Mouse (Mus musculus) kidney, adult 2 months (tissue): ENCODE results near the gene Ssbp3. TPM values are rescaled to one million over a fixed set of nuclear protein-coding genes. Genes with fewer than 3 reads are reported as not detected.

Experiments used
- DNase-seq: peaks from one replicate; pipeline ENCODE4 v3.0.0; 2021
- H3K27ac ChIP-seq: fragments of 200-500 bp; 2 replicates; pipeline ENCODE4 v1.5.1; 2012; ENCODE audit warnings: low read depth, low read length, control low read depth, inconsistent platforms; ENCODE audit not compliant: insufficient read depth
- H3K27me3 ChIP-seq: fragments of 200-500 bp; replicated peaks from 2 replicates; pipeline ENCODE4 v1.6.1; 2012; ENCODE audit warnings: mild to moderate bottlenecking, moderate library complexity, low read length, inconsistent platforms; ENCODE audit not compliant: control insufficient read depth, insufficient read depth
- H3K36me3 ChIP-seq: fragments of 200-500 bp; 2 replicates; pipeline ENCODE4 v1.6.1; 2012; ENCODE audit warnings: mild to moderate bottlenecking, moderate library complexity, low read length, inconsistent platforms; ENCODE audit not compliant: control insufficient read depth, insufficient read depth
- H3K4me1 ChIP-seq: fragments of 200-500 bp; 2 replicates; pipeline ENCODE4 v1.6.1; 2011; ENCODE audit warnings: low read length; ENCODE audit not compliant: control insufficient read depth, insufficient read depth
- H3K4me3 ChIP-seq: fragments of 200-500 bp; 2 replicates; pipeline ENCODE4 v1.5.1; 2011; ENCODE audit warnings: mild to moderate bottlenecking, low read depth, low read length, control low read depth; ENCODE audit not compliant: insufficient read depth
- CTCF ChIP-seq: fragments of 200-500 bp; conservative IDR thresholded peaks from 2 replicates; pipeline ENCODE4 v1.5.1; 2011; ENCODE audit warnings: low read depth, mild to moderate bottlenecking, control low read depth, low read length, moderate library complexity, mixed read lengths; ENCODE audit not compliant: insufficient read depth, insufficient read length
- POLR2A ChIP-seq: fragments of 200-500 bp; IDR thresholded peaks from one replicate; pipeline ENCODE4 v1.6.1; 2011; ENCODE audit warnings: low read depth, low read length, control low read depth
- WGBS: fragments of 180-500 bp; shearing (Covaris S2); methylation state at CpG from one replicate; pipeline ENCODE4 v1.1.7; 2018; 5-methylcytosine and 5-hydroxymethylcytosine counted together
- polyA plus RNA-seq: library from polyadenylated mRNA; depleted of rRNA; stranded (reverse); fragments of >200 nt; gene quantifications from 2 replicates; pipeline ENCODE4 v1.2.3, GENCODE M21; 2012

Gene Ssbp3
- polyA plus RNA-seq, 1 experiment: 48.6 TPM

DNA sequence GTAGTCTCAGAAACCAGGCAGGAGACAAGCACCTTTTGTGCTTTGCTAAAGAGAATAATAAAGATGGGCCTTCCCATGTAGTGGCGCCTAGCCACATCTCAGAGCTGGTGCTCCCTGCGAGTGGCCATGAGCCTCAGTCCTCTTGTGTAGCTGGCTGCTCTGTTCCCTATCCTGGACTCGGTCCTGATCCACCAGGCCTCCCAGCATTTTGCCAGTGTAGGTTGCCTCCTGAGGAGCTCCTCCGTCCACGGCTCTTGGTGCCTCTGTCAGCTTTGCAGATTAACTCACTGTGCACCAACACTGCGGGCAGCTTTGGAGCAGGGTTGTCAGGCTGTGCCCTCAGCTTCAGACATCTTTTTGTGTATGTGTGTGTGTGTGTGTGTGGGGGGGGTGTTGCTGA, 30.4 kb downstream of the Ssbp3 start:
- no peaks in the 10 kb centered on the region for H3K27me3 ChIP-seq
- H3K4me3 ChIP-seq: no peak overlapping the region
- H3K27ac ChIP-seq: no peak overlapping the region
- DNase-seq: no peak
- H3K4me1 ChIP-seq: peaks cover 9% of the 10 kb centered on the region; the same call in 1 of the 2 replicates
- TF ChIP-seq CTCF (no peak), POLR2A (no peak)
- WGBS: 87% methylated on average over 6 of the region's 6 CpGs
- no peaks in the 10 kb centered on the region for H3K36me3 ChIP-seq

DNA sequence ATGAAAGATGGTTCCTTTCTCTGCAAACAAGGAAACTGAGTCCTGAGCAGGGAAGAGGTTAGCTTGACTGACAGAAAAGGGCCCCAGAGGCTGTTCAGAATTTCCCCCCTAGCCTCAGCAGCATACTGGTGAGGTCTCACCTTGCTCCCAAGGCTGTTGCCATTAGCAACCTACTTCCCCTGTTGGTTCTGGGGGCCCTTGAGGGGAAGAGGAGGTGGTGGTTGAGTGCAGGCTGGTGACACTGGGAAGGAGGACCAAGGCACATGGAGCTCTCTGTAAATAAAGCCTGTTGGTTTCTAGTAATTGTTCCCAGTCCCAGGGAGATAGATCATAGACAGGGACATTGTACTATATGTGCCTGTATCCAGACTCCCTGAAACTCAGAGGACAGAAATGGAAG, 31.0 kb downstream of the Ssbp3 start:
- Histone ChIP-seq H3K4me1 (peaks cover 9% of the 10 kb centered on the region; the same call in 1 of the 2 replicates), H3K4me3 (no peak overlapping the region), H3K27ac (no peak overlapping the region), H3K27me3 (no peaks in the 10 kb centered on the region), H3K36me3 (no peaks in the 10 kb centered on the region)
- no peak for TF ChIP-seq POLR2A
- no peak for TF ChIP-seq CTCF
- DNase-seq: no peak

DNA sequence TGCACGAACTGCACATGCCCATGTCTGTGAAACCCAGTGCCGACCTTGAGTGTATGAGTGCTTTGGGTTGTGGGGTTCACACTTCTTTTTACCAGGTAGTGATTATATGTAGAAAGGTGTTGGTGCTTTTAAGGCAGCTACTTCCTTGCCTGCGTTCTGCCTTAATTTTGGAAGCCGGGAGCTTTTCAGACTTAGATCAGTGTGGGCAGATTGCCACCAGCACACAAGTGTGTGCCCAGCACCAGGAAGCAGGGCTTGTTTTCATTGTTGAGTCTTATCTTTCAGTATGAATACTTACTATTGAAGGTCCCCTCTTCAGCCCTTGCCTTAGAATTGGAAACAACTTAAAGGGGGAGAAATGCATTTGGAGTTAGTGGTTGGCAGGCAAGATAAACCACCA, 32.0 kb downstream of the Ssbp3 start:
- H3K27ac ChIP-seq: no peak overlapping the region

DNA sequence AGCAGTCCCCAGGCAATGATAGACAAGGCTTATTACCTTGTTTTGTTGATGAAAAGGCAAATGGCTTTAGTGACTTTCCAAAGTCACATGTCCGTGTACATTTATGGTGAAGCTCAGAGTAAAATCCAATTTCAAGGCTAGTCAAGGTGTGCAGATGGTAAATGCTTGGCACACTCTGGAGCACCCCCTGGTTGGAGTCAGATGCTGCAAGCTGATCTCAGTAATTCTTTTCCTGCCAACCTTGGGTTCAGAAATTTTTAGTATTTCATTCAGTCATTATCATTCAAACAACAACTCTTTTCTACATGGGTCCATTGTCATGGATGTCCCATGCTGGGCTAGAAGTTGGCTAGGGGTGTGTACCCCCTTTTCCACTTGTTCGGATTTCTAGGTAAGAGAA, 33.1 kb downstream of the Ssbp3 start:
- Histone ChIP-seq H3K4me3 (no peak overlapping the region), H3K27ac (no peak overlapping the region), H3K36me3 (no peaks in the 10 kb centered on the region), H3K4me1 (peaks cover 9% of the 10 kb centered on the region; the same call in 1 of the 2 replicates), H3K27me3 (no peaks in the 10 kb centered on the region)
- no peak for DNase-seq
- TF ChIP-seq POLR2A (no peak), CTCF (no peak)
- WGBS: 94% methylated on average over 2 of the region's 2 CpGs

More for the DNA sequence above, 32.0 kb downstream of the Ssbp3 start:
- H3K27me3 ChIP-seq: no peaks in the 10 kb centered on the region
- H3K4me3 ChIP-seq: no peak overlapping the region
- TF ChIP-seq POLR2A: no peak
- TF ChIP-seq CTCF: no peak
- DNase-seq: no peak
- WGBS: 84% methylated on average over 4 of the region's 4 CpGs
- no peaks in the 10 kb centered on the region for H3K36me3 ChIP-seq
- H3K4me1 ChIP-seq: peaks cover 9% of the 10 kb centered on the region; the same call in 1 of the 2 replicates

DNA sequence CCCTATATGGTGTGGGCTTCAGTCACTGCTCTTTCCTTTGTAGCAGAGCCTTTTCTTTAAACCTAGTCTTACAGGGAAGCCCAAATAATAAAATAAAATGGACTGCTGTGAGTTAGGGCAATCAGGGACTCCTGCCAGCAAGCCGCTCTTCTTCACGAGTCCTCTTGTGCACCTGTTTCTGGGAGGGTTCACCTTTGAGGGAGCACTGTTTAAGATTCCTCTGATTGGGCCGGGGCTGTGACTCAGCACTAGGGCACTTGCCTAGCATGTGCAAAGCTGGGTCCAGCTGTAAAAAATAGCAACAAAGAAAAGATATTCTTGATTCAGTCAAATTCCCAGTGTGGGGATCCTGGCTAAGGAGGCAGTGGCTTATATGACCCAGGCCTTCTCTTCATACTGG, 34.4 kb downstream of the Ssbp3 start:
- no peak overlapping the region for H3K27ac ChIP-seq
- H3K4me3 ChIP-seq: no peak overlapping the region
- TF ChIP-seq POLR2A: no peak
- TF ChIP-seq CTCF: no peak
- no peaks in the 10 kb centered on the region for H3K36me3 ChIP-seq
- no peak for DNase-seq
- 68% methylated on average over 3 of the region's 3 CpGs for WGBS
- H3K4me1 ChIP-seq: peaks cover 1% of the 10 kb centered on the region; the same call in 1 of the 2 replicates
- no peaks in the 10 kb centered on the region for H3K27me3 ChIP-seq

DNA sequence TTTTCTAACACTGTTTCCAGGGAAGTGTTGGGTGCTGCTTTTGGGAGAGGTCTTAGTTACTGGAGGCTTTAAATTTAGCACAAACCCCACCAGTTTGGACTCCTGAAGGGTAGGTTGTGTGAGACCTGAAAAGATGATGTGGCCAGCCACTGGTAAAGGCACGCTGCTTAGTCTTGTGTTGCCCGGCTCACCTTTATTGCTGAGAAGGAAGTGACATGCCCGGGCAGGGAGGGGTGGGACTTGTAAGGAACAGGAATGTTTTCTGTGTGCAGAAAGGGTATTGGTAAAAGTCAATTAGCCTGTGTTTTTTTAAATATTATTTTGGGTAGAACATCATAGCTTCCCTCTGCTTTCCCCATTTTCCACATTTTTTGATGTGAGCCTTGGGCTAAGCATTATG, 37.2 kb downstream of the Ssbp3 start:
- no peak overlapping the region for H3K27ac ChIP-seq
- TF ChIP-seq CTCF: no peak
- no peak for TF ChIP-seq POLR2A
- 74% methylated on average over 3 of the region's 3 CpGs for WGBS
- no peak overlapping the region for H3K4me3 ChIP-seq
- DNase-seq: no peak
- no peaks in the 10 kb centered on the region for H3K36me3 ChIP-seq
- no peaks in the 10 kb centered on the region for H3K27me3 ChIP-seq
- H3K4me1 ChIP-seq: no peaks in the 10 kb centered on the region

DNA sequence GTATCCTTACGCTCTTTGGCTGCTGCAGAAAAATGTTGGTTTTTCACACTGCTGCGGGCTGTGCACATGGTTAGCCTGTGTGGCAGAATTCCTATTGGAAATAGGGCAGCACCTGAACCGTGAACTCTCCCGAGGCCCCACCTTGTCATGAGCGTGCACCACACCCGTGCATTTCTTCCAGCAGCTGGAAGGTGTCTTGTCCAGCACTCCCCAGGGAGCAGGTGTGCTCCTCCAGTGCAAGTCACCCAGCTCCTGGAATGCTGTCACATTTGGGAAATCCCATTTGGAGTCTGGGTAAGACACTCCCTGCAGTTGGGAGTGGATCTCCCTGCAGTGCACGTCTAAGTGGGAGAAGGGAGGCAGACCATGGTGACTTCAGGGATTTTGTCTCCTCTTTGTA, 38.0 kb downstream of the Ssbp3 start:
- TF ChIP-seq POLR2A (no peak), CTCF (no peak)
- H3K4me1 ChIP-seq: no peaks in the 10 kb centered on the region
- no peaks in the 10 kb centered on the region for H3K27me3 ChIP-seq
- no peak for DNase-seq
- H3K27ac ChIP-seq: no peak overlapping the region
- no peak overlapping the region for H3K4me3 ChIP-seq
- no peaks in the 10 kb centered on the region for H3K36me3 ChIP-seq
- 62% methylated on average over 7 of the region's 7 CpGs for WGBS

DNA sequence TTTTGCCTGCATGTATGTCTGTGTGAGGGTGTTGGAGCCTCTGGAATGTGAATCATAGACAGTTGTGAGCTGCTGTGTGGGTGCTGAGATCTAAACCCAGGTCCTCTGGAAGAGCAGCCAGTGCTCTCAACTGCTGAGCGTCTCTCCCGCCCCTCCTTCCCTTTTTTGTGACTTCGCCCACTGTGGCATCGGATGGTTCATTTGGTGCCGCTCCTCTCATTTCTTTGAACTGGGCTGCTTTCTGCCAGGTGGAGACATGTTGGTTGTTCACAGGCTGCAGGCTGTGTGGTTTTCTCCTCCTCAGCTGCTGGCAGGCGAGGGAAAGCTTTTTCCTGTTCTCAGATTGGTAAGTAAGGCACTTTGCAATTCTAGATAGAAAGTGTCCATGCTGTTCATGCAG, 38.7 kb downstream of the Ssbp3 start:
- no peaks in the 10 kb centered on the region for H3K4me1 ChIP-seq
- no peak overlapping the region for H3K27ac ChIP-seq
- 82% methylated on average over 6 of the region's 6 CpGs for WGBS
- H3K27me3 ChIP-seq: no peaks in the 10 kb centered on the region
- DNase-seq: no peak
- H3K36me3 ChIP-seq: no peaks in the 10 kb centered on the region
- TF ChIP-seq POLR2A: no peak
- no peak for TF ChIP-seq CTCF
- no peak overlapping the region for H3K4me3 ChIP-seq
